Mouse (Mus musculus) liver, embryonic 15.5 days (tissue): Measurements from ENCODE around the gene Iqcn. TPM values are rescaled to one million over a fixed set of nuclear protein-coding genes. Genes with fewer than 3 reads are reported as not detected.

Experiments used
- ATAC-seq: fragments of 200-750 bp; cut with Nextera tagmentation; 2 replicates; pipeline ENCODE4 v1.8.0; 2017; ENCODE audit warnings: moderate number of reproducible peaks, mild to moderate bottlenecking, moderate library complexity; ENCODE audit not compliant: insufficient read depth
- H3K27ac ChIP-seq: fragments of 300-500 bp; sonication (generic); replicated peaks from 2 replicates; pipeline ENCODE4 v1.5.1; 2015; ENCODE audit warnings: mild to moderate bottlenecking, inconsistent platforms
- H3K27me3 ChIP-seq: fragments of 300-500 bp; sonication (generic); 2 replicates; pipeline ENCODE4 v1.6.1; 2015; ENCODE audit warnings: mild to moderate bottlenecking, inconsistent platforms
- H3K36me3 ChIP-seq: fragments of 300-500 bp; sonication (generic); replicated peaks from 2 replicates; pipeline ENCODE4 v1.6.1; 2015; ENCODE audit warnings: moderate library complexity, mild to moderate bottlenecking, inconsistent platforms
- H3K4me1 ChIP-seq: fragments of 300-500 bp; sonication (generic); replicated peaks from 2 replicates; pipeline ENCODE4 v1.6.1; 2015; ENCODE audit warnings: inconsistent platforms
- H3K4me2 ChIP-seq: fragments of 300-500 bp; sonication (generic); 2 replicates; pipeline ENCODE4 v1.6.1; 2015; ENCODE audit warnings: moderate library complexity, mild to moderate bottlenecking, inconsistent platforms
- H3K4me3 ChIP-seq: fragments of 300-500 bp; sonication (generic); replicated peaks from 2 replicates; pipeline ENCODE4 v1.5.1; 2015; ENCODE audit warnings: mild to moderate bottlenecking, inconsistent platforms
- H3K9ac ChIP-seq: fragments of 300-500 bp; sonication (generic); 2 replicates; pipeline ENCODE4 v1.6.1; 2015; ENCODE audit warnings: moderate library complexity, mild to moderate bottlenecking, inconsistent platforms
- H3K9me3 ChIP-seq: fragments of 300-500 bp; sonication (generic); replicated peaks from 2 replicates; pipeline ENCODE4 v1.6.1; 2016; ENCODE audit warnings: inconsistent platforms
- WGBS: fragments of 180-500 bp; shearing (Covaris S2); methylation state at CpG from one replicate; pipeline ENCODE4 v1.1.7; 2015; ENCODE audit warnings: mixed read lengths; ENCODE audit not compliant: insufficient replicate concordance; 5-methylcytosine and 5-hydroxymethylcytosine counted together
- polyA plus RNA-seq: library from polyadenylated mRNA; unstranded; fragments of >200 nt; fragmentation: Nextera tagmentation; extraction: Ambion mirVana; gene quantifications from 2 replicates; pipeline ENCODE4 v1.2.1, GENCODE M21; 2015

Iqcn gene
- polyA plus RNA-seq, 1 experiment from 2014 or later: 0.01 TPM

- WGBS: 47% methylated on average over 5 of the region's 5 CpGs
- Histone ChIP-seq H3K27me3 (peaks cover 58% of the 10 kb centered on the region), H3K36me3 (no peaks in the 10 kb centered on the region), H3K9me3 (no peaks in the 10 kb centered on the region), H3K27ac (no peak overlapping the region), H3K4me2 (no peak overlapping the region), H3K9ac (no peak overlapping the region), H3K4me1 (0 out of 2 replicates have a peak, but pooled peaks cover 3% of the 10 kb centered on the region), H3K4me3 (no peak overlapping the region)
- no peak for ATAC-seq
Measured at GRCm38 (mm10) chr8:70737705-70738104, 34.4 kb downstream of the Iqcn start.

- no peak overlapping the region for H3K9ac ChIP-seq
- peaks cover 61% of the 10 kb centered on the region for H3K27me3 ChIP-seq
- WGBS: 42% methylated on average over 3 of the region's 3 CpGs
- no peak overlapping the region for H3K4me3 ChIP-seq
- H3K4me1 ChIP-seq: peaks cover 8% of the 10 kb centered on the region
- no peak overlapping the region for H3K4me2 ChIP-seq
- ATAC-seq: no peak
- H3K27ac ChIP-seq: no peak overlapping the region
- H3K36me3 ChIP-seq: no peaks in the 10 kb centered on the region
- no peaks in the 10 kb centered on the region for H3K9me3 ChIP-seq
Measured at GRCm38 (mm10) chr8:70738211-70738610, 35.0 kb downstream of the Iqcn start.

GRCm38 (mm10) chr8:70741661-70742060 is 38.4 kb downstream of the Iqcn start:
- no peak for ATAC-seq
- Histone ChIP-seq H3K4me1 (peaks cover 25% of the 10 kb centered on the region), H3K9ac (no peak overlapping the region), H3K9me3 (no peaks in the 10 kb centered on the region), H3K4me2 (no peak overlapping the region), H3K4me3 (no peak overlapping the region), H3K27ac (no peak overlapping the region), H3K36me3 (no peaks in the 10 kb centered on the region), H3K27me3 (peaks cover 92% of the 10 kb centered on the region)
- 48% methylated on average over 5 of the region's 5 CpGs for WGBS

- peaks cover 95% of the 10 kb centered on the region for H3K27me3 ChIP-seq
- H3K4me1 ChIP-seq: peaks cover 25% of the 10 kb centered on the region
- H3K27ac ChIP-seq: no peak overlapping the region
- WGBS: 50% methylated on average over 11 of the region's 11 CpGs
- no peak for ATAC-seq
- H3K36me3 ChIP-seq: no peaks in the 10 kb centered on the region
- no peak overlapping the region for H3K4me3 ChIP-seq
- H3K9ac ChIP-seq: no peak overlapping the region
- no peaks in the 10 kb centered on the region for H3K9me3 ChIP-seq
- H3K4me2 ChIP-seq: no peak overlapping the region
Measured at GRCm38 (mm10) chr8:70742176-70742575, 38.9 kb downstream of the Iqcn start.

GRCm38 (mm10) chr8:70742981-70743655 is 39.9 kb downstream of the Iqcn start:
- no peak; the same call in 1 of the 2 replicates for ATAC-seq
- peak overlapping the region; percentile 53 for H3K4me2 ChIP-seq
- H3K9me3 ChIP-seq: no peaks in the 10 kb centered on the region
- no peak overlapping the region for H3K9ac ChIP-seq
- H3K4me3 ChIP-seq: no peak overlapping the region
- no peaks in the 10 kb centered on the region for H3K36me3 ChIP-seq
- peaks cover 95% of the 10 kb centered on the region for H3K27me3 ChIP-seq
- WGBS: 3% methylated on average over 38 of the region's 38 CpGs
- H3K27ac ChIP-seq: no peak overlapping the region
- H3K4me1 ChIP-seq: peaks cover 25% of the 10 kb centered on the region

- Histone ChIP-seq H3K9ac (no peak overlapping the region; the same call in 1 of the 2 replicates), H3K27me3 (peaks cover 96% of the 10 kb centered on the region)
- 0 out of 2 replicates have a peak, but pooled peaks have one; percentile 12 for ATAC-seq
Measured at GRCm38 (mm10) chr8:70743656-70744590, 40.7 kb downstream of the Iqcn start.

GRCm38 (mm10) chr8:70744806-70745205 is 41.5 kb downstream of the Iqcn start:
- H3K4me2 ChIP-seq: 0 out of 2 replicates have a peak overlapping the region, but pooled peaks have one; percentile 53
- ATAC-seq: no peak
- H3K9ac ChIP-seq: no peak overlapping the region
- peaks cover 23% of the 10 kb centered on the region for H3K4me1 ChIP-seq
- H3K4me3 ChIP-seq: no peak overlapping the region
- WGBS: 30% methylated on average over 11 of the region's 11 CpGs
- no peaks in the 10 kb centered on the region for H3K9me3 ChIP-seq
- H3K36me3 ChIP-seq: no peaks in the 10 kb centered on the region
- H3K27me3 ChIP-seq: peaks cover 100% of the 10 kb centered on the region
- H3K27ac ChIP-seq: no peak overlapping the region

More at GRCm38 (mm10) chr8:70743656-70744590, 40.7 kb downstream of the Iqcn start:
- Histone ChIP-seq H3K27ac (no peak overlapping the region), H3K4me1 (peaks cover 23% of the 10 kb centered on the region), H3K4me3 (peak overlapping the region; percentile 33), H3K4me2 (peak overlapping the region; percentile 53), H3K36me3 (no peaks in the 10 kb centered on the region), H3K9me3 (no peaks in the 10 kb centered on the region)
- 4% methylated on average over 48 of the region's 48 CpGs for WGBS

GRCm38 (mm10) chr8:70745691-70746220 is 42.5 kb downstream of the Iqcn start:
- 52% methylated on average over 19 of the region's 19 CpGs for WGBS
- Histone ChIP-seq H3K36me3 (no peaks in the 10 kb centered on the region), H3K4me1 (peaks cover 23% of the 10 kb centered on the region), H3K27me3 (peaks cover 92% of the 10 kb centered on the region), H3K27ac (no peak overlapping the region), H3K9me3 (no peaks in the 10 kb centered on the region), H3K4me3 (no peak overlapping the region), H3K9ac (no peak overlapping the region), H3K4me2 (no peak overlapping the region)
- ATAC-seq: no peak

GRCm38 (mm10) chr8:70746676-70747075 is 43.4 kb downstream of the Iqcn start:
- peaks cover 83% of the 10 kb centered on the region for H3K27me3 ChIP-seq
- H3K9ac ChIP-seq: no peak overlapping the region
- no peak overlapping the region for H3K27ac ChIP-seq
- H3K4me1 ChIP-seq: peaks cover 23% of the 10 kb centered on the region
- ATAC-seq: no peak
- H3K4me3 ChIP-seq: no peak overlapping the region
- no peak overlapping the region for H3K4me2 ChIP-seq
- no peaks in the 10 kb centered on the region for H3K36me3 ChIP-seq
- H3K9me3 ChIP-seq: no peaks in the 10 kb centered on the region
- 72% methylated on average over 9 of the region's 9 CpGs for WGBS

- Histone ChIP-seq H3K9me3 (no peaks in the 10 kb centered on the region), H3K4me3 (no peak overlapping the region), H3K27ac (no peak overlapping the region), H3K4me1 (peaks cover 26% of the 10 kb centered on the region), H3K4me2 (no peak overlapping the region), H3K27me3 (peaks cover 76% of the 10 kb centered on the region), H3K9ac (no peak overlapping the region), H3K36me3 (no peaks in the 10 kb centered on the region)
- 74% methylated on average over 18 of the region's 18 CpGs for WGBS
- no peak for ATAC-seq
Measured at GRCm38 (mm10) chr8:70747211-70747890, 44.1 kb downstream of the Iqcn start.
